Mouse (Mus musculus): Measurements from ENCODE around the gene Ddx4.

- TF ChIP-seq CTCF (IDR thresholded peaks at IDR 0.05; ENCODE audit: extremely low read depth, insufficient read depth, low read length) (no peak), POLR2A (IDR thresholded peaks at IDR 0.05; ENCODE audit: extremely low read depth, insufficient read depth, low read length) (no peak)
Measured at GRCm38 (mm10) chr13:112624622-112625021, 27.7 kb downstream of the Ddx4 start.
